Mouse (Mus musculus) heart, postnatal 0 days (tissue): Measurements from ENCODE around the gene Cisd2.

Experiments
- CTCF ChIP-seq: IDR thresholded peaks from 2 replicates; pipeline ENCODE4 v1.5.1; 2016; ENCODE audit warnings: antibody characterized with exemption, control low read depth, low read depth
- EP300 ChIP-seq: IDR thresholded peaks from 2 replicates; pipeline ENCODE4 v1.6.1; 2016; ENCODE audit warnings: antibody characterized with exemption, low read depth

- TF ChIP-seq CTCF: no peak
- peak; percentile 59; the same call in 1 of the 2 replicates for TF ChIP-seq EP300
These were observed 693 bp downstream of the Cisd2 start for GRCm38 (mm10) chr3:135422856-135423607.
